Mouse (Mus musculus) heart, adult 2 months (tissue): ENCODE measurements around the gene Ppp1r17. TPM values are rescaled to one million over a fixed set of nuclear protein-coding genes. Genes with fewer than 3 reads are reported as not detected.

Experiments
- DNase-seq, 2 experiments: peaks; one replicate each; pipeline ENCODE4 v3.0.0; 2021
- H3K27ac ChIP-seq: fragments of 200-600 bp; 2 replicates; pipeline ENCODE4 v1.8.1; 2022
- H3K27me3 ChIP-seq: fragments of 200-500 bp; 2 replicates; pipeline ENCODE4 v1.6.1; 2012; ENCODE audit warnings: mild to moderate bottlenecking, low read length, inconsistent platforms, mixed read lengths; ENCODE audit not compliant: control insufficient read depth, insufficient read depth
- H3K36me3 ChIP-seq: fragments of 200-500 bp; 2 replicates; pipeline ENCODE4 v1.6.1; 2012; ENCODE audit warnings: low read length, inconsistent platforms; ENCODE audit not compliant: control insufficient read depth, insufficient read depth
- H3K4me1 ChIP-seq: fragments of 200-500 bp; 2 replicates; pipeline ENCODE4 v1.6.1; 2011; ENCODE audit warnings: low read length; ENCODE audit not compliant: control insufficient read depth, insufficient read depth
- H3K4me3 ChIP-seq: fragments of 200-600 bp; 2 replicates; pipeline ENCODE4 v1.8.1; 2022
- H3K79me2 ChIP-seq: fragments of 200-500 bp; replicated peaks from 2 replicates; pipeline ENCODE4 v1.6.1; 2012; ENCODE audit warnings: mild to moderate bottlenecking, inconsistent platforms, low read length, moderate library complexity, mixed read lengths; ENCODE audit not compliant: control insufficient read depth, insufficient read depth
- H3K9ac ChIP-seq: fragments of 200-500 bp; 2 replicates; pipeline ENCODE4 v1.6.1; 2012; ENCODE audit warnings: low read depth, mild to moderate bottlenecking, control low read depth, inconsistent platforms, low read length, mixed read lengths
- CTCF ChIP-seq: fragments of 200-600 bp; IDR thresholded peaks from 2 replicates; pipeline ENCODE4 v1.8.1; 2022; ENCODE audit warnings: antibody characterized with exemption, mild to moderate bottlenecking, moderate library complexity
- EP300 ChIP-seq: fragments of 200-500 bp; IDR thresholded peaks from 2 replicates; pipeline ENCODE4 v1.6.1; 2011; ENCODE audit warnings: low read depth, low read length, control low read depth; ENCODE audit not compliant: insufficient read depth
- POLR2A ChIP-seq: fragments of 200-500 bp; IDR thresholded peaks from 2 replicates; pipeline ENCODE4 v1.6.1; 2011; ENCODE audit warnings: mild to moderate bottlenecking, low read depth, low read length, control low read depth; ENCODE audit not compliant: insufficient read depth
- WGBS: fragments of 180-500 bp; shearing (Covaris S2); methylation state at CpG from one replicate; pipeline ENCODE4 v1.1.7; 2018; 5-methylcytosine and 5-hydroxymethylcytosine counted together
- intact Hi-C: fragments of 180-260 bp; cut with DNase I; formaldehyde crosslinking; loops from one replicate; pipeline ENCODE4 v1.15.1; 2025
- polyA plus RNA-seq: library from polyadenylated mRNA; depleted of rRNA; stranded (reverse); fragments of >200 nt; gene quantifications from 2 replicates; pipeline ENCODE4 v1.2.3, GENCODE M21; 2012
- total RNA-seq, 2 experiments: library from RNA; stranded (reverse); gene quantifications; 2 replicates each; pipeline ENCODE4 v1.2.3; 2021

The Ppp1r17 gene
- total and polyA plus RNA-seq, 3 experiments: 0.10 TPM; not detected in 2

DNA sequence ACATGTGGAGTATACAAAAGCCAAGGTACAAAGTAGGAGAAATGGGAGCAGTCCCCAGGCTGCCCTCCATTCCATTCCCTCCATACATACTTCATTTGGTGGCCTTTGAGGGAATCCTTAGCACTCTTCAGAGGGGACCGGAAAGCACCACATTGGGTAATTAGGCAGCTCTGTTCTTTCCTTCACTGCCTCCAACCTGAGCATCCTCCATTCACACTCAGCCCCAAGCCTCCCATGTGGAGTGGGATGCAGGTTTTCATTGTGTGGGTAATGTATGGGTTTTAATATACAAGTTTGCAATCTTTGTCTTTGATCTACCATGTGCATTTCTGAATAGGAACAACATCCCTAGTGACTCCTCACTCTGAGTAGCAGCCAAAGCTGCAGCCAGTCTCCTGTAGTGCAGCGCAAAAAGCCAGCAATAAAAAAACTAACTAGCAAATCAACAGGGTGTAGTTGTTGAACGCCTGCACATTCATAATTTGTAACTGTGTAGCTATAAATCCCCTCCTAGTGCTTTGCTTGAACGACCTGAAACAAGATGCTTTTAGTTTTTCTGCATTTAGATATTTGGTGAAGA lies 22.3 kb downstream of the Ppp1r17 start:
- Histone ChIP-seq H3K4me3 (no peak overlapping the region), H3K27me3 (no peaks in the 10 kb centered on the region), H3K9ac (no peak overlapping the region), H3K36me3 (no peaks in the 10 kb centered on the region), H3K27ac (no peak overlapping the region), H3K4me1 (no peaks in the 10 kb centered on the region), H3K79me2 (no peaks in the 10 kb centered on the region)
- intact Hi-C loops: no loop called here
- no peak for DNase-seq
- WGBS: 72% methylated on average over 4 of the region's 4 CpGs
- TF ChIP-seq EP300 (no peak), POLR2A (no peak), CTCF (no peak)

DNA sequence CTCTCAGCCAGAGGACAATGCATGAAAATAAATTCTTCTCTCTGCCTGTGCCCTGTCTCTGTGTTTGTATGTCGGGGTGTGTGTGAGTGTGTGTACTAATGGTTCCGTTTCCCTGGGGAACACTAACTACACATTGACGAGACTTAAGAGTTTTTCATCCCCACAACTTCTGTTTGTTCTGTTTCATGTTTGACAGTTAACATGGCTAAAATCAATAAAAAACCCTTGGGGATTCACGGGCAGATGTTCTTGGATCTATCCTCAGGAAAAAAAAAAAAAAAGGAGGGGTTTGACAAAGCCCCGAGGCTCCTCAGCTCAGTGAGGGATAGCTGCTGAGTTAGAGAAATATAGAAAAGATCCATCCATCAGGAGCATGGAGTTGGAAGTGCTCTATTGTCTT lies 27.0 kb downstream of the Ppp1r17 start:
- Histone ChIP-seq H3K27me3 (no peaks in the 10 kb centered on the region), H3K27ac (no peak overlapping the region), H3K4me3 (no peak overlapping the region), H3K36me3 (no peaks in the 10 kb centered on the region), H3K4me1 (no peaks in the 10 kb centered on the region), H3K79me2 (no peaks in the 10 kb centered on the region), H3K9ac (no peak overlapping the region)
- TF ChIP-seq POLR2A (no peak), CTCF (no peak), EP300 (no peak)
- intact Hi-C loops: no loop called here
- DNase-seq: no peak
- 66% methylated on average over 5 of the region's 5 CpGs for WGBS

DNA sequence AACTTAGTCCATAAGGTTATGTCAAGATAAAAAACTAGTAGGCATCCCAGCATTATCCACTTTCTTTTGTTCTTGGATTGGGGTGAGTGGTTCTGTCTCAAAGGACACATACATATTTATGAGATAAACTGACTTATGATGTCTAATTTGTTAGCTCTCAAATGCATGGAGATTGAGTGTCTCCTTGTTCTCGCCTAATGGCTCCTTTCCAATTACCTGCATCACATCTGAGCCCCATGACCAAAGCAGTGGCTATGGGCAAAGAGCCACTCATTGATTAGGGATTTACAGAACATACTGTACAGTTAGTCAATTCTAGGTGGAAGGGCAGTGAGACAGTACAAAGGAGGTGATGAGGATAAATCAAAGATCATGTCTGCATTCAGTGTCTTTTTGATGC lies 27.4 kb downstream of the Ppp1r17 start:
- H3K4me1 ChIP-seq: no peaks in the 10 kb centered on the region
- no peaks in the 10 kb centered on the region for H3K79me2 ChIP-seq
- intact Hi-C loops: no loop called here
- no peak overlapping the region for H3K27ac ChIP-seq
- no peak for DNase-seq
- TF ChIP-seq POLR2A (no peak), EP300 (no peak), CTCF (no peak)
- H3K4me3 ChIP-seq: no peak overlapping the region
- no peaks in the 10 kb centered on the region for H3K36me3 ChIP-seq
- no peaks in the 10 kb centered on the region for H3K27me3 ChIP-seq
- H3K9ac ChIP-seq: no peak overlapping the region
- WGBS: 68% methylated on average over 1 of the region's 1 CpGs

DNA sequence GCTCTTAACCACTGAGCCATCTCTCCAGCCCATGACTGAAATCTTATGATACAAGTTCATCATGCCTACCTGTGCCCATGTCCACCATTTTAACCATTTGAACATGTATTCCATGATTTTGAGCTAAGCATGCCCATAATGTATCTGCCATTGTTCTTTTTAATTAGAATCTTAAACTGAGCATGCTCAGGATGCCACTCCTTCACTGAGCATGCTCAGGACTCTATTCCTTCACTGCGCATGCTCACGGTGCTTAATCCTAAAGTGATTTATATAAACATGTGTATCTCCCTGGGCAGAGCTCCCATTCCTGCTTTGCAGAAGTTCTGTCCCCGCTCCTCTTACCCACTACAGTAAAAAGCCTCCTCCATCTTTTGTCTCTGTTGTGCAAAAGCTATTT lies 31.3 kb downstream of the Ppp1r17 start:
- Histone ChIP-seq H3K4me3 (no peak overlapping the region), H3K36me3 (no peaks in the 10 kb centered on the region), H3K4me1 (no peaks in the 10 kb centered on the region), H3K79me2 (no peaks in the 10 kb centered on the region), H3K27me3 (0 out of 2 replicates have a peak, but pooled peaks cover 2% of the 10 kb centered on the region), H3K9ac (no peak overlapping the region), H3K27ac (no peak overlapping the region)
- no peak for DNase-seq
- 81% methylated on average over 3 of the region's 3 CpGs for WGBS
- intact Hi-C loops: loop anchor here (2.0 kb wide), 1 partner anchor 528 kb away; no protein-coding TSS in a partner anchor
- TF ChIP-seq EP300 (no peak), CTCF (no peak), POLR2A (no peak)

DNA sequence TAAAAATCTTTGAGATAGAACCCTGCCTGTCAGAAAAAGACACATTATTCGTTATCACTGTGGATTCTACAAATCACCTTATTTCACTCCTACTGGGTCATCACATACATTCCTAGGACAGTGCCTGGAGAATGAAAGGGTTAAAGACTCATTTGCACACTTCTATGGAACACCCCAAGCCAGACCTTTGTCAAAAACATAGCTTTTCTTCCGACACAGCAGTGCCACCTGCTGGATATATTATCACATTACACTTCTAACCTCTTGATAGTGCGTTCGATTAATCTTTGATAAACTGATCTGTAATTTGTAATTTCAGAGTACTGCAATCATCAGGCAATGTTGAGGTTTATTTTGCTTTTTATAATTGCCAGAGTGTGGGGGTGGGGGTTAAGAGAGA lies 31.8 kb downstream of the Ppp1r17 start:
- Histone ChIP-seq H3K27ac (no peak overlapping the region), H3K27me3 (0 out of 2 replicates have a peak, but pooled peaks cover 2% of the 10 kb centered on the region), H3K79me2 (no peaks in the 10 kb centered on the region), H3K4me3 (no peak overlapping the region), H3K9ac (no peak overlapping the region), H3K4me1 (no peaks in the 10 kb centered on the region), H3K36me3 (no peaks in the 10 kb centered on the region)
- intact Hi-C loops: loop anchor here (1.0 to 2.0 kb wide), 2 partner anchors 76 to 528 kb away; no protein-coding TSS in a partner anchor
- 24% methylated on average over 4 of the region's 4 CpGs for WGBS
- TF ChIP-seq EP300 (no peak), POLR2A (no peak), CTCF (peak; percentile 84)
- DNase-seq: no peak

DNA sequence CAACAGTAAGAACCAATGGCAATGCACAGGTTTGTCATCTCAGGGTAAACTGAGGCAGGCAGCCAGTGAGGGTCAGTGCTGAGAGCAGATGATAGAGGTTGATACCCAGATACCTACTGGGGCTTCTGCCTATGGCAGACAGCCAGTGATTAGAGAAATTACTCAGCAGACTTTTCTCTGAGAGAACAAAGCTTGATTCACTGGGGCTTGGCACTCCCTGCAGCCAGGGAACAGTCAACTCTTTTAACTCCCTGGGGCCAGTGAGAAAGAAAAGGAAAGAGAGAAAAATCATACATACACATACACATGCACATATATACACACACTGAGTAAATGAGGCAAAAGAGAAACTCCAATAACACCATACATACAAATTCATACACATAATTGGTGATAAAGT lies 46.4 kb downstream of the Ppp1r17 start:
- H3K4me3 ChIP-seq: no peak overlapping the region
- no peaks in the 10 kb centered on the region for H3K4me1 ChIP-seq
- TF ChIP-seq POLR2A (no peak), EP300 (no peak), CTCF (no peak)
- H3K27ac ChIP-seq: no peak overlapping the region
- H3K36me3 ChIP-seq: no peaks in the 10 kb centered on the region
- no peaks in the 10 kb centered on the region for H3K27me3 ChIP-seq
- no peaks in the 10 kb centered on the region for H3K79me2 ChIP-seq
- intact Hi-C loops: no loop called here
- DNase-seq: no peak
- no peak overlapping the region for H3K9ac ChIP-seq
